Mouse (Mus musculus): ENCODE measurements around the gene Psmd12. TPM values are rescaled to one million over a fixed set of nuclear protein-coding genes. Genes with fewer than 3 reads are reported as not detected.
"Not testable (repeated sequence)": the region's sequence is repeated elsewhere in the genome, so short reads cannot be mapped to it uniquely, and the experiment has no call there.

Psmd12 gene
- polyA plus RNA-seq, 2 experiments: 45.6 to 103 TPM

- DNase-seq (ENCODE audit: low read depth in 3 of 3, low spot score in 3 of 3) (peak in 1 of 3 experiments; percentile 19), ATAC-seq (ENCODE audit: insufficient read depth) (no peak)
- Histone ChIP-seq H3K4me2 (ENCODE audit: low read depth) (no peak overlapping the region), H3K9me3 (ENCODE audit: control insufficient read depth, low read length) (no peaks in the 10 kb centered on the region), H3K4me3 (ENCODE audit: insufficient read depth in 1 of 2, low read depth in 2 of 2, low read length in 2 of 2) (no peak overlapping the region), H3K27ac (no peak overlapping the region), H3K36me3 (replicated peaks; ENCODE audit: control insufficient read depth, insufficient read depth, low read depth) (no peaks in the 10 kb centered on the region), H3K9ac (replicated peaks) (no peak overlapping the region), H3K4me1 (replicated peaks; ENCODE audit: control insufficient read depth in 2 of 2, insufficient read depth in 2 of 2, low read length in 1 of 2) (peaks cover 0 to 10% of the 10 kb centered on the region in 2 experiments; a peak in 3 of 4 replicates), H3K27me3 (ENCODE audit: control insufficient read depth, insufficient read depth, low read length) (no peaks in the 10 kb centered on the region)
- WGBS (ENCODE audit: insufficient replicate concordance): 67% methylated on average over 1 of the region's 1 CpGs
- TF ChIP-seq CTCF (IDR thresholded peaks at IDR 0.05; ENCODE audit: low read depth) (peak; percentile 68), EP300 (IDR thresholded peaks at IDR 0.05; ENCODE audit: low read depth) (no peak)
Measured at GRCm38 (mm10) chr11:107506260-107506659, 27.0 kb downstream of the Psmd12 start.

GRCm38 (mm10) chr11:107509631-107510338, 30.5 kb downstream of the Psmd12 start:
- Histone ChIP-seq H3K4me1 (replicated peaks; ENCODE audit: control insufficient read depth in 2 of 2, insufficient read depth in 2 of 2, low read length in 1 of 2) (peaks cover 0 to 10% of the 10 kb centered on the region in 2 experiments; a peak in 3 of 4 replicates), H3K9ac (replicated peaks) (no peak overlapping the region), H3K4me3 (ENCODE audit: insufficient read depth in 1 of 2, low read depth in 2 of 2, low read length in 2 of 2) (no peak overlapping the region), H3K4me2 (ENCODE audit: low read depth) (no peak overlapping the region), H3K36me3 (replicated peaks; ENCODE audit: control insufficient read depth, insufficient read depth, low read depth) (no peaks in the 10 kb centered on the region), H3K27me3 (ENCODE audit: control insufficient read depth, insufficient read depth, low read length) (no peaks in the 10 kb centered on the region), H3K27ac (no peak overlapping the region), H3K9me3 (ENCODE audit: control insufficient read depth, low read length) (no peaks in the 10 kb centered on the region)
- 15% methylated on average over 11 of the region's 11 CpGs for WGBS (ENCODE audit: insufficient replicate concordance)
- ATAC-seq (ENCODE audit: insufficient read depth) (0 out of 2 replicates have a peak, but pooled peaks have one; percentile 11), DNase-seq (ENCODE audit: low read depth in 3 of 3, low spot score in 3 of 3) (no peak)
- TF ChIP-seq CTCF (IDR thresholded peaks at IDR 0.05; ENCODE audit: low read depth) (peak; percentile 47), EP300 (IDR thresholded peaks at IDR 0.05; ENCODE audit: low read depth) (no peak)

DNA sequence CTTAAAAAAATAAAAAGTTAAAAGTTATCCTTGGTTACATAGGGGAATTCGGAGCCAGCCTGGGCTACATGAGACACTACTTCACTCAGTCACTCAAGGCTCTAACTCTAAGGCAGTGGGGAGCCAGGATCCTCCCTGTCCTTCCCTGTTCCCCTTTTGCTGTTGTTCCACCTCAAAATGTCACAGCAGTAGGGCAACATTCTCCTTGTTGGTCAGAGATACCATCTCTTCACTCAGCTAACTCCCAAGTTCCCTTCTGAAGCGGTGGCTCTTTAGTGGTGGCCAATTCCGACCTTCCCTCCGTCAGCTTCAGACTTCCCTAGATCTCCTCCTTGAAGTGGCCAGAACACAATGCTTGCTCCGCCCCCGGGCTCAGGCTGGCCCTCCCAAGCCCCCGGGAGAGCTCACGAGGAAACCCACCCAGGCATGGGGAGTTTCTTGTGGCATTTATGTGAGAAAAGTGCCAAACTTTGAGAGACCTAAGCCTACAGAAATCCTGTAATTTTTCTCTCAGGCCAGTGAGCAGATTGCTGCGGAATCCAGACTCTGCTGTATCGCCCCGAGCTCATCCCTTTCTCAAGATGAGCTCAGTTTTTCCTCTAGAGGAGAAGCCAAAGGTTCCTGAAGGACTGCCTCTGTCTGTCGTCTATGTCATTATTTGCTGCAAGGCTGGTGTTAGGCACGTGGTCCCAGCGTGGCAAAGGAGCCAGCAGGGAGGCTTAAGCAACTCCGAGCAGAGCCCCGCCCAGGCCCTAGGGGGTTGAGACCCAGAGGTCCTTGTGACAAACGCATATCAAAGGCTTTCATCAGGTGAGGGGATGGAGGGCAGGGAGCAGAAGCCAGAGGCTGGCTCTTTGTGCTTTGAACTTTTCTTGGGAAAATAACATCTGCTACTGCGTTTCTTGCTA, 31.3 kb downstream of the Psmd12 start:
- WGBS (ENCODE audit: insufficient replicate concordance): 5% methylated on average over 18 of the region's 18 CpGs
- H3K4me1 ChIP-seq (replicated peaks; ENCODE audit: control insufficient read depth in 2 of 2, insufficient read depth in 2 of 2, low read length in 1 of 2): peaks cover 0 to 10% of the 10 kb centered on the region in 2 experiments; a peak in 3 of 4 replicates
- no peaks in the 10 kb centered on the region for H3K9me3 ChIP-seq (ENCODE audit: control insufficient read depth, low read length)
- peak; percentile 63; the same call in 1 of the 2 replicates for ATAC-seq (ENCODE audit: insufficient read depth)
- TF ChIP-seq CTCF (IDR thresholded peaks at IDR 0.05; ENCODE audit: low read depth) (no peak), EP300 (IDR thresholded peaks at IDR 0.05; ENCODE audit: low read depth) (no peak)
- no peak for DNase-seq (ENCODE audit: low read depth in 3 of 3, low spot score in 3 of 3)
- no peaks in the 10 kb centered on the region for H3K36me3 ChIP-seq (replicated peaks; ENCODE audit: control insufficient read depth, insufficient read depth, low read depth)
- no peak overlapping the region for H3K27ac ChIP-seq
- H3K9ac ChIP-seq (replicated peaks): no peak overlapping the region
- H3K4me3 ChIP-seq (ENCODE audit: insufficient read depth in 1 of 2, low read depth in 2 of 2, low read length in 2 of 2): no peak overlapping the region
- no peaks in the 10 kb centered on the region for H3K27me3 ChIP-seq (ENCODE audit: control insufficient read depth, insufficient read depth, low read length)
- H3K4me2 ChIP-seq (ENCODE audit: low read depth): peak overlapping the region; percentile 18

- H3K4me1 ChIP-seq (replicated peaks; ENCODE audit: control insufficient read depth in 2 of 2, insufficient read depth in 2 of 2, low read length in 1 of 2): peaks cover 0 to 10% of the 10 kb centered on the region in 2 experiments; a peak in 3 of 4 replicates
- not testable (repeated sequence) for H3K27me3 ChIP-seq (ENCODE audit: control insufficient read depth, insufficient read depth, low read length); H3K4me2 ChIP-seq (ENCODE audit: low read depth); H3K9ac ChIP-seq (replicated peaks); H3K36me3 ChIP-seq (replicated peaks; ENCODE audit: control insufficient read depth, insufficient read depth, low read depth); H3K27ac ChIP-seq; H3K4me3 ChIP-seq (ENCODE audit: insufficient read depth in 1 of 2, low read depth in 2 of 2, low read length in 2 of 2); H3K9me3 ChIP-seq (ENCODE audit: control insufficient read depth, low read length); ATAC-seq (ENCODE audit: insufficient read depth)
- WGBS (ENCODE audit: insufficient replicate concordance): 41% methylated on average over 4 of the region's 5 CpGs
- TF ChIP-seq CTCF (IDR thresholded peaks at IDR 0.05; ENCODE audit: low read depth): peak; percentile 87
- peak; percentile 24 to 44 (median 32) for DNase-seq (ENCODE audit: low read depth in 3 of 3, low spot score in 3 of 3)
Measured at GRCm38 (mm10) chr11:107511954-107512353, 32.7 kb downstream of the Psmd12 start.

DNA sequence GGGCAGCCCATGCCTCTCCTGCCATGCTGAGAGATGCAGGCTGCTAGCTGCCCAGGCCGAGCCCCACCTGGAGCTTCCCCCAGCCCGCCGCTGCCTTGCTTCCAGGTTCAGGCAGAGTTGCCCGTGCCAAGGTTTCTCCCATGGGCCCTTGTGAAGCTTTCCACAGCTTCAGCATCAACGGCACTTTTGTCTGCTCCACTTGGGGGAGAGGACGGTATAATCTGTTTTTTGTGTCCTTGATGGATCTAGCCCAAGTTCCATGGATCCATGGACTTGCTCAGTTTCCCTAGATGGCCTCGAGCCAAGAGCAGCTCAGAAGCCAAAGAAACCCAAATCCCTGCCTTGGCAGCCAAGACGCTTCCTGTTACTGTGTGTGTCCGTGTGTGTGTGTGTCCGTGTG, 33.8 kb downstream of the Psmd12 start:
- no peak for ATAC-seq (ENCODE audit: insufficient read depth)
- WGBS (ENCODE audit: insufficient replicate concordance): 69% methylated on average over 10 of the region's 10 CpGs
- H3K4me1 ChIP-seq (replicated peaks; ENCODE audit: control insufficient read depth in 2 of 2, insufficient read depth in 2 of 2, low read length in 1 of 2): peaks cover 0 to 10% of the 10 kb centered on the region in 2 experiments; a peak in 3 of 4 replicates
- DNase-seq (ENCODE audit: low read depth in 3 of 3, low spot score in 3 of 3): no peak
- no peak overlapping the region for H3K4me2 ChIP-seq (ENCODE audit: low read depth)
- no peak overlapping the region for H3K9ac ChIP-seq (replicated peaks)
- no peaks in the 10 kb centered on the region for H3K9me3 ChIP-seq (ENCODE audit: control insufficient read depth, low read length)
- TF ChIP-seq CTCF (IDR thresholded peaks at IDR 0.05; ENCODE audit: low read depth) (no peak), EP300 (IDR thresholded peaks at IDR 0.05; ENCODE audit: low read depth) (no peak)
- H3K36me3 ChIP-seq (replicated peaks; ENCODE audit: control insufficient read depth, insufficient read depth, low read depth): no peaks in the 10 kb centered on the region
- H3K27me3 ChIP-seq (ENCODE audit: control insufficient read depth, insufficient read depth, low read length): no peaks in the 10 kb centered on the region
- H3K27ac ChIP-seq: no peak overlapping the region
- no peak overlapping the region for H3K4me3 ChIP-seq (ENCODE audit: insufficient read depth in 1 of 2, low read depth in 2 of 2, low read length in 2 of 2)
